Mouse (Mus musculus) erythroblast, embryonic 14.5 days (primary cell): ENCODE results near the gene Fto.

Experiments
- GATA1 ChIP-seq: IDR thresholded peaks from 2 replicates; pipeline ENCODE4 v1.6.1; 2012; ENCODE audit warnings: low read length, inconsistent platforms, mixed read lengths
- TAL1 ChIP-seq: IDR thresholded peaks from 3 replicates; pipeline ENCODE4 v1.6.1; 2012; ENCODE audit warnings: low read length, inconsistent platforms, mixed read lengths

GRCm38 (mm10) chr8:91360644-91361357 lies 47.5 kb downstream of the Fto start:
- no peak for TF ChIP-seq TAL1
- no peak for TF ChIP-seq GATA1
